20 mouse cellular contexts compared by ENCODE assay signal in genomic region chr13:114406424-114406823, GRCm38 (mm10). TPM values are rescaled to one million over a fixed set of nuclear protein-coding genes. Genes with fewer than 3 reads are reported as not detected.
A peak's percentile ranks its signal among the peaks of the same experiment; 100 is the strongest.
DNase-seq lines count a peak whose midpoint lies in the region; ATAC-seq and TF ChIP-seq lines count a peak whose summit lies in the region.
"Had no signal": no experiment of that assay in that cellular context is flagged by ENCODE, and none has a peak within 500 bp of the region (broad histone marks: within the 10 kb centered on the region; RNA-seq: fewer than 3 reads in every experiment).

No protein-coding gene starts in this region.

- no peak overlapping the region for H3K27ac ChIP-seq in hindbrain, embryonic 11.5 days (ENCODE audit: low read depth, low read length)
- H3K27ac ChIP-seq in hindbrain, postnatal 0 days: no peak overlapping the region
- H3K27ac ChIP-seq in ES-Bruce4 (ENCODE audit: insufficient read depth, low read length): no peak overlapping the region
- H3K27ac ChIP-seq: embryonic facial prominence, embryonic 15.5 days; heart, embryonic 13.5 days; stomach, embryonic 15.5 days had no signal

- H3K4me1 ChIP-seq in hindbrain, embryonic 11.5 days (replicated peaks; ENCODE audit: control insufficient read depth, insufficient read depth, low read length): no peaks in the 10 kb centered on the region
- no peaks in the 10 kb centered on the region for H3K4me1 ChIP-seq in hindbrain, postnatal 0 days (ENCODE audit: insufficient read depth, low read length)
- H3K4me1 ChIP-seq in ES-Bruce4 (ENCODE audit: control insufficient read depth, insufficient read depth, low read length): peaks cover 2% of the 10 kb centered on the region
- H3K4me1 ChIP-seq: embryonic facial prominence, embryonic 15.5 days; heart, embryonic 13.5 days; stomach, embryonic 15.5 days had no signal

- no peak overlapping the region for H3K9ac ChIP-seq in hindbrain, embryonic 11.5 days (ENCODE audit: low read depth, low read length)
- no peak overlapping the region for H3K9ac ChIP-seq in hindbrain, postnatal 0 days (replicated peaks; ENCODE audit: low read length)
- no peak overlapping the region for H3K9ac ChIP-seq in ES-Bruce4 (ENCODE audit: low read depth, poor library complexity, severe bottlenecking)
- H3K9ac ChIP-seq: embryonic facial prominence, embryonic 15.5 days; forebrain, postnatal 0 days; heart, embryonic 13.5 days; stomach, embryonic 15.5 days had no signal

- TF ChIP-seq POLR2A in ES-Bruce4 (IDR thresholded peaks at IDR 0.05; ENCODE audit: insufficient read depth, low read length) (no peak), myocyte (IDR thresholded peaks at IDR 0.05; ENCODE audit: insufficient read length, low read depth) (no peak)
- no peak for TF ChIP-seq POLR2A in brain, embryonic 14.5 days (IDR thresholded peaks at IDR 0.05; ENCODE audit: borderline replicate concordance, extremely low read depth, insufficient read depth, insufficient read length, poor library complexity, severe bottlenecking)

- peak; percentile 88 for ATAC-seq in hindbrain, embryonic 11.5 days (ENCODE audit: low FRiP score)
- no peak for ATAC-seq in hindbrain, postnatal 0 days
- ATAC-seq: forebrain, postnatal 0 days had no signal

- no peak overlapping the region for H3ac ChIP-seq in myocyte (ENCODE audit: control insufficient read depth, insufficient read length)

- WGBS in hindbrain, embryonic 11.5 days: 10% methylated on average over 5 of the region's 5 CpGs
- WGBS in hindbrain, postnatal 0 days: 15% methylated on average over 5 of the region's 5 CpGs

- DNase-seq in hindbrain, embryonic 11.5 days (ENCODE audit: low spot score): peak; percentile 32
- DNase-seq in hindbrain, postnatal 0 days (ENCODE audit: low spot score): no peak
- peak; percentile 45 for DNase-seq in brain, embryonic 14.5 days (ENCODE audit: low read depth)
- no peak for DNase-seq in adrenal gland, adult (ENCODE audit: inconsistent age in 2 of 2, low spot score in 1 of 2)
- no peak for DNase-seq in kidney, postnatal 36 days
- DNase-seq: adrenal gland, adult 2 months; cerebellum, adult 18-20 months; cerebellum, postnatal 36 days; forebrain, postnatal 0 days; heart, postnatal 36 days; lung, adult 18-20 months; spleen, adult 18-20 months; thymus, adult 2 months had no signal

- no peaks in the 10 kb centered on the region for H3K9me3 ChIP-seq in hindbrain, embryonic 11.5 days (ENCODE audit: control insufficient read depth, low read length)
- H3K9me3 ChIP-seq in hindbrain, postnatal 0 days (ENCODE audit: low read length): no peaks in the 10 kb centered on the region
- H3K9me3 ChIP-seq in ES-Bruce4 (replicated peaks; ENCODE audit: control insufficient read depth, insufficient read depth, low read length, poor library complexity, severe bottlenecking): no peaks in the 10 kb centered on the region
- H3K9me3 ChIP-seq: embryonic facial prominence, embryonic 15.5 days; G1E; heart, embryonic 13.5 days; stomach, embryonic 15.5 days had no signal

- no peaks in the 10 kb centered on the region for H3K36me3 ChIP-seq in hindbrain, embryonic 11.5 days (ENCODE audit: control insufficient read depth, insufficient read depth, low read length)
- H3K36me3 ChIP-seq in hindbrain, postnatal 0 days (ENCODE audit: insufficient read depth, low read length): no peaks in the 10 kb centered on the region
- H3K36me3 ChIP-seq in ES-Bruce4 (ENCODE audit: control insufficient read depth, insufficient read depth, low read length, poor library complexity, severe bottlenecking) (no peaks in the 10 kb centered on the region), myocyte (ENCODE audit: control insufficient read depth, insufficient read depth) (no peaks in the 10 kb centered on the region)
- H3K36me3 ChIP-seq: embryonic facial prominence, embryonic 15.5 days; G1E; heart, embryonic 13.5 days; stomach, embryonic 15.5 days had no signal

- H3K4me3 ChIP-seq in hindbrain, embryonic 11.5 days (ENCODE audit: low read depth, low read length): no peak overlapping the region
- no peak overlapping the region for H3K4me3 ChIP-seq in hindbrain, postnatal 0 days (ENCODE audit: low read length)
- no peak overlapping the region for H3K4me3 ChIP-seq in ES-Bruce4 (ENCODE audit: low read depth, low read length)
- H3K4me3 ChIP-seq in myocyte: no peak overlapping the region
- H3K4me3 ChIP-seq: embryonic facial prominence, embryonic 15.5 days; heart, embryonic 13.5 days; stomach, embryonic 15.5 days had no signal

- no peaks in the 10 kb centered on the region for H3K79me2 ChIP-seq in myocyte (ENCODE audit: control insufficient read depth, insufficient read depth)

- H3K27me3 ChIP-seq in hindbrain, embryonic 11.5 days (ENCODE audit: control insufficient read depth, insufficient read depth, low read length): no peaks in the 10 kb centered on the region
- no peaks in the 10 kb centered on the region for H3K27me3 ChIP-seq in hindbrain, postnatal 0 days (ENCODE audit: insufficient read depth, low read length)
- H3K27me3 ChIP-seq in ES-Bruce4 (ENCODE audit: control insufficient read depth, insufficient read depth, low read length, poor library complexity, severe bottlenecking) (peaks cover 2% of the 10 kb centered on the region), myocyte (ENCODE audit: control insufficient read depth, insufficient read depth, insufficient read length) (no peaks in the 10 kb centered on the region)
- H3K27me3 ChIP-seq: embryonic facial prominence, embryonic 15.5 days; heart, embryonic 13.5 days; stomach, embryonic 15.5 days had no signal

- TF ChIP-seq CTCF in hindbrain, postnatal 0 days (IDR thresholded peaks at IDR 0.05; ENCODE audit: low read depth): no peak
- TF ChIP-seq CTCF in ES-Bruce4 (IDR thresholded peaks at IDR 0.05; ENCODE audit: low read depth, low read length): no peak
- no peak for TF ChIP-seq CTCF in brain, embryonic 14.5 days (IDR thresholded peaks at IDR 0.05; ENCODE audit: borderline replicate concordance, extremely low read depth, insufficient read depth, insufficient read length)

- H3K4me2 ChIP-seq in hindbrain, embryonic 11.5 days (replicated peaks; ENCODE audit: low read depth, low read length): no peak overlapping the region
- H3K4me2 ChIP-seq in hindbrain, postnatal 0 days (ENCODE audit: low read depth, low read length): no peak overlapping the region
- H3K4me2 ChIP-seq in myocyte (ENCODE audit: low read depth): no peak overlapping the region
- H3K4me2 ChIP-seq: embryonic facial prominence, embryonic 15.5 days; heart, embryonic 13.5 days; stomach, embryonic 15.5 days had no signal

- peak; percentile 64; the same call in 1 of the 2 replicates for TF ChIP-seq EP300 in ES-Bruce4 (IDR thresholded peaks at IDR 0.05; ENCODE audit: insufficient read depth, low read depth, low read length)

TF ChIP-seq in myocyte, 11 proteins besides CTCF, POLR2A, EP300 and RAD21:
- TF ChIP-seq TCF3 (IDR thresholded peaks at IDR 0.05; ENCODE audit: insufficient read length, low read depth) (no peak), USF1 (IDR thresholded peaks at IDR 0.05; ENCODE audit: low read depth) (peak; percentile 21)

RNA-seq across cellular contexts. Expression of gene Ndufs4, which starts 18.4 kb away (rescaled TPM):
- 335 and 356 TPM in 2 replicates for polyA plus RNA-seq in hindbrain, embryonic 11.5 days (2014; fragmentation: Nextera tagmentation; extraction: Ambion mirVana)
- total RNA-seq in hindbrain, postnatal 0 days (2014; rRNA removed): 47.7 and 58.1 TPM in 2 replicates
- 422 and 423 TPM in 2 replicates for polyA plus RNA-seq in hindbrain, postnatal 0 days (2015; fragmentation: Nextera tagmentation; extraction: Ambion mirVana)
- polyA plus RNA-seq in ES-Bruce4 (2011; ENCODE audit: insufficient read depth, insufficient read length, low read depth, missing spikeins) (137 and 140 TPM in 2 replicates), myocyte (2012; fragmentation: generic; extraction: Trizol) (168 TPM)
- polyA plus RNA-seq in brain, embryonic 14.5 days (2012; rRNA removed): 90.4 and 103 TPM in 2 replicates

RNA-seq across cellular contexts. Expression of gene Fst, which starts 52.3 kb away (rescaled TPM):
- polyA plus RNA-seq in hindbrain, embryonic 11.5 days (2014; fragmentation: Nextera tagmentation; extraction: Ambion mirVana): 15.6 and 15.8 TPM in 2 replicates
- total RNA-seq in hindbrain, postnatal 0 days (2014; rRNA removed): 1.7 TPM in 2 replicates
- 3.9 and 4.6 TPM in 2 replicates for polyA plus RNA-seq in hindbrain, postnatal 0 days (2015; fragmentation: Nextera tagmentation; extraction: Ambion mirVana)
- polyA plus RNA-seq in ES-Bruce4 (2011; ENCODE audit: insufficient read depth, insufficient read length, low read depth, missing spikeins) (3.2 and 3.6 TPM in 2 replicates), myocyte (2012; fragmentation: generic; extraction: Trizol) (119 TPM)
- 6.8 and 7.6 TPM in 2 replicates for polyA plus RNA-seq in brain, embryonic 14.5 days (2012; rRNA removed)
- total RNA-seq: granulocyte monocyte progenitor cell, adult 5-6 weeks had no signal
- polyA plus RNA-seq: G1E had no signal

Comparison
In these comparisons a context has a peak if more than half of its experiments do, and no peak if none do; other contexts are left out.
1. DNase-seq: peak in hindbrain, embryonic 11.5 days (single experiment) and brain, embryonic 14.5 days (single experiment); none in hindbrain, postnatal 0 days (single experiment), adrenal gland, adult (0 of 2) and kidney, postnatal 36 days (0 of 2).